Mouse (Mus musculus): ENCODE measurements at regions not wholly inside any gene's neighbourhood (a gene's known extent, or its start where the extent isn't known, plus 50 kb on each side); places are given as distances from the start of the nearest gene placed in this dataset.

- TF ChIP-seq CTCF (IDR thresholded peaks at IDR 0.05; ENCODE audit: low read depth): no peak
- no peak for TF ChIP-seq EP300 (IDR thresholded peaks at IDR 0.05; ENCODE audit: low read depth)
Measured at GRCm38 (mm10) chr2:12792596-12792995, 131.2 kb upstream of the Pter start.

All from liver, embryonic 14.5 days (tissue).